Mouse (Mus musculus): Measurements from ENCODE around the gene Itm2c. TPM values are rescaled to one million over a fixed set of nuclear protein-coding genes. Genes with fewer than 3 reads are reported as not detected.

Itm2c gene
- polyA plus RNA-seq, 1 experiment from 2014 or later, result 56.7 TPM

GRCm38 (mm10) chr1:85935148-85935852, 41.2 kb downstream of the Itm2c start:
- Histone ChIP-seq H3K4me2 (ENCODE audit: low read depth, low read length) (no peak overlapping the region), H3K27me3 (ENCODE audit: insufficient read depth, low read length) (no peaks in the 10 kb centered on the region), H3K4me1 (ENCODE audit: insufficient read depth) (peaks cover 9% of the 10 kb centered on the region), H3K4me3 (ENCODE audit: low read depth, low read length) (no peak overlapping the region), H3K27ac (ENCODE audit: low read depth) (no peak overlapping the region), H3K9ac (replicated peaks) (no peak overlapping the region), H3K9me3 (ENCODE audit: low read length) (no peaks in the 10 kb centered on the region), H3K36me3 (replicated peaks; ENCODE audit: insufficient read depth, low read length) (no peaks in the 10 kb centered on the region)
- TF ChIP-seq CTCF (IDR thresholded peaks at IDR 0.05; ENCODE audit: low read depth) (peak; percentile 80), EP300 (IDR thresholded peaks at IDR 0.05; ENCODE audit: low read depth) (no peak)
- 42% methylated on average over 8 of the region's 8 CpGs for WGBS (ENCODE audit: insufficient replicate concordance)
- peak; percentile 69 for DNase-seq
- peak; percentile 46; the same call in 1 of the 2 replicates for ATAC-seq

- H3K27me3 ChIP-seq (ENCODE audit: insufficient read depth, low read length), result no peaks in the 10 kb centered on the region
- H3K27ac ChIP-seq (ENCODE audit: low read depth), result no peak overlapping the region
- no peak overlapping the region for H3K4me2 ChIP-seq (ENCODE audit: low read depth, low read length)
- no peak for ATAC-seq
- WGBS (ENCODE audit: insufficient replicate concordance), result 79% methylated on average over 6 of the region's 6 CpGs
- no peak overlapping the region for H3K4me3 ChIP-seq (ENCODE audit: low read depth, low read length)
- H3K36me3 ChIP-seq (replicated peaks; ENCODE audit: insufficient read depth, low read length), result no peaks in the 10 kb centered on the region
- peaks cover 9% of the 10 kb centered on the region for H3K4me1 ChIP-seq (ENCODE audit: insufficient read depth)
- DNase-seq, result no peak
- no peak for TF ChIP-seq EP300 (IDR thresholded peaks at IDR 0.05; ENCODE audit: low read depth)
- no peak for TF ChIP-seq CTCF (IDR thresholded peaks at IDR 0.05; ENCODE audit: low read depth)
- no peak overlapping the region for H3K9ac ChIP-seq (replicated peaks)
- H3K9me3 ChIP-seq (ENCODE audit: low read length), result no peaks in the 10 kb centered on the region
These were observed 42.2 kb downstream of the Itm2c start for GRCm38 (mm10) chr1:85936265-85936664.

GRCm38 (mm10) chr1:85937323-85937722, 43.2 kb downstream of the Itm2c start:
- H3K36me3 ChIP-seq (replicated peaks; ENCODE audit: insufficient read depth, low read length), result no peaks in the 10 kb centered on the region
- peaks cover 9% of the 10 kb centered on the region for H3K4me1 ChIP-seq (ENCODE audit: insufficient read depth)
- no peak overlapping the region for H3K4me2 ChIP-seq (ENCODE audit: low read depth, low read length)
- no peak overlapping the region for H3K9ac ChIP-seq (replicated peaks)
- no peaks in the 10 kb centered on the region for H3K9me3 ChIP-seq (ENCODE audit: low read length)
- TF ChIP-seq EP300 (IDR thresholded peaks at IDR 0.05; ENCODE audit: low read depth) (no peak), CTCF (IDR thresholded peaks at IDR 0.05; ENCODE audit: low read depth) (no peak)
- ATAC-seq (no peak), DNase-seq (no peak)
- no peak overlapping the region for H3K4me3 ChIP-seq (ENCODE audit: low read depth, low read length)
- no peak overlapping the region for H3K27ac ChIP-seq (ENCODE audit: low read depth)
- H3K27me3 ChIP-seq (ENCODE audit: insufficient read depth, low read length), result no peaks in the 10 kb centered on the region
- WGBS (ENCODE audit: insufficient replicate concordance), result 62% methylated on average over 1 of the region's 1 CpGs

- Histone ChIP-seq H3K36me3 (replicated peaks; ENCODE audit: insufficient read depth, low read length) (no peaks in the 10 kb centered on the region), H3K27me3 (ENCODE audit: insufficient read depth, low read length) (no peaks in the 10 kb centered on the region), H3K9ac (replicated peaks) (no peak overlapping the region), H3K27ac (ENCODE audit: low read depth) (no peak overlapping the region), H3K4me2 (ENCODE audit: low read depth, low read length) (no peak overlapping the region), H3K9me3 (ENCODE audit: low read length) (no peaks in the 10 kb centered on the region), H3K4me1 (ENCODE audit: insufficient read depth) (no peaks in the 10 kb centered on the region), H3K4me3 (ENCODE audit: low read depth, low read length) (no peak overlapping the region)
- no peak for DNase-seq
- no peak for ATAC-seq
- 81% methylated on average over 8 of the region's 8 CpGs for WGBS (ENCODE audit: insufficient replicate concordance)
- TF ChIP-seq CTCF (IDR thresholded peaks at IDR 0.05; ENCODE audit: low read depth) (no peak), EP300 (IDR thresholded peaks at IDR 0.05; ENCODE audit: low read depth) (no peak)
These were observed 48.2 kb downstream of the Itm2c start for GRCm38 (mm10) chr1:85942318-85942717.

- H3K9ac ChIP-seq (replicated peaks), result no peak overlapping the region
- DNase-seq (no peak), ATAC-seq (no peak)
- no peak overlapping the region for H3K4me3 ChIP-seq (ENCODE audit: low read depth, low read length)
- H3K27me3 ChIP-seq (ENCODE audit: insufficient read depth, low read length), result no peaks in the 10 kb centered on the region
- TF ChIP-seq EP300 (IDR thresholded peaks at IDR 0.05; ENCODE audit: low read depth), result no peak
- no peak for TF ChIP-seq CTCF (IDR thresholded peaks at IDR 0.05; ENCODE audit: low read depth)
- no peaks in the 10 kb centered on the region for H3K36me3 ChIP-seq (replicated peaks; ENCODE audit: insufficient read depth, low read length)
- 66% methylated on average over 2 of the region's 2 CpGs for WGBS (ENCODE audit: insufficient replicate concordance)
- H3K4me2 ChIP-seq (ENCODE audit: low read depth, low read length), result no peak overlapping the region
- peaks cover 3% of the 10 kb centered on the region; the same call in 1 of the 2 replicates for H3K4me1 ChIP-seq (ENCODE audit: insufficient read depth)
- H3K9me3 ChIP-seq (ENCODE audit: low read length), result no peaks in the 10 kb centered on the region
- H3K27ac ChIP-seq (ENCODE audit: low read depth), result no peak overlapping the region
These were observed 55.1 kb downstream of the Itm2c start for GRCm38 (mm10) chr1:85949085-85949684.

- TF ChIP-seq EP300 (IDR thresholded peaks at IDR 0.05; ENCODE audit: low read depth) (no peak), CTCF (IDR thresholded peaks at IDR 0.05; ENCODE audit: low read depth) (no peak)
- no peak for DNase-seq
- no peak overlapping the region for H3K4me2 ChIP-seq (ENCODE audit: low read depth, low read length)
- 66% methylated on average over 3 of the region's 3 CpGs for WGBS (ENCODE audit: insufficient replicate concordance)
- H3K9ac ChIP-seq (replicated peaks), result no peak overlapping the region
- H3K36me3 ChIP-seq (replicated peaks; ENCODE audit: insufficient read depth, low read length), result no peaks in the 10 kb centered on the region
- no peak overlapping the region for H3K27ac ChIP-seq (ENCODE audit: low read depth)
- ATAC-seq, result no peak
- no peak overlapping the region for H3K4me3 ChIP-seq (ENCODE audit: low read depth, low read length)
- no peaks in the 10 kb centered on the region for H3K9me3 ChIP-seq (ENCODE audit: low read length)
- H3K4me1 ChIP-seq (ENCODE audit: insufficient read depth), result peaks cover 31% of the 10 kb centered on the region
- H3K27me3 ChIP-seq (ENCODE audit: insufficient read depth, low read length), result no peaks in the 10 kb centered on the region
These were observed 61.1 kb downstream of the Itm2c start for GRCm38 (mm10) chr1:85955150-85955549.
